Mouse (Mus musculus) hindbrain, embryonic 14.5 days (tissue): ENCODE measurements at regions not wholly inside any gene's neighbourhood (a gene's known extent, or its start where the extent isn't known, plus 50 kb on each side); places are given as distances from the start of the nearest gene placed in this dataset.

Experiments used
- ATAC-seq: fragments of 200-750 bp; cut with Nextera tagmentation; 2 replicates; pipeline ENCODE4 v1.8.0; 2017; ENCODE audit warnings: moderate number of reproducible peaks, mild to moderate bottlenecking, moderate TSS enrichment, moderate library complexity; ENCODE audit not compliant: low FRiP score
- DNase-seq: peaks from one replicate; pipeline ENCODE4 v3.0.0-alpha.2; 2015; ENCODE audit warnings: low spot score
- H3K27ac ChIP-seq: fragments of 300-500 bp; sonication (generic); 2 replicates; pipeline ENCODE4 v1.5.1; 2014; ENCODE audit warnings: mild to moderate bottlenecking, moderate library complexity
- H3K27me3 ChIP-seq: fragments of 300-500 bp; sonication (generic); 2 replicates; pipeline ENCODE4 v1.6.1; 2014; ENCODE audit warnings: mild to moderate bottlenecking, low read length, mixed read lengths; ENCODE audit not compliant: control insufficient read depth, insufficient read depth
- H3K36me3 ChIP-seq: fragments of 300-500 bp; sonication (generic); replicated peaks from 2 replicates; pipeline ENCODE4 v1.6.1; 2014; ENCODE audit not compliant: control insufficient read depth, insufficient read depth
- H3K4me1 ChIP-seq: fragments of 300-500 bp; sonication (generic); replicated peaks from 2 replicates; pipeline ENCODE4 v1.6.1; 2014; ENCODE audit warnings: antibody characterized with exemption, low read length, mixed read lengths; ENCODE audit not compliant: control insufficient read depth, insufficient read depth
- H3K4me2 ChIP-seq: fragments of 300-500 bp; sonication (generic); replicated peaks from 2 replicates; pipeline ENCODE4 v1.6.1; 2014; ENCODE audit warnings: mild to moderate bottlenecking, moderate library complexity
- H3K4me3 ChIP-seq: fragments of 300-500 bp; sonication (generic); replicated peaks from 2 replicates; pipeline ENCODE4 v1.5.1; 2014; ENCODE audit warnings: mild to moderate bottlenecking, low read length
- H3K9ac ChIP-seq: fragments of 300-500 bp; sonication (generic); 2 replicates; pipeline ENCODE4 v1.6.1; 2014
- H3K9me3 ChIP-seq: fragments of 300-500 bp; sonication (generic); 2 replicates; pipeline ENCODE4 v1.6.1; 2016; ENCODE audit warnings: low read length; ENCODE audit not compliant: control insufficient read depth
- WGBS: fragments of 180-500 bp; shearing (Covaris S2); extraction: QIAGEN DNeasy Blood & Tissue Kit; methylation state at CpG from one replicate; pipeline ENCODE4 v1.1.7; 2014; 5-methylcytosine and 5-hydroxymethylcytosine counted together

- Histone ChIP-seq H3K4me3 (no peak overlapping the region), H3K27ac (no peak overlapping the region), H3K9ac (no peak overlapping the region), H3K9me3 (no peaks in the 10 kb centered on the region), H3K27me3 (no peaks in the 10 kb centered on the region), H3K4me2 (no peak overlapping the region), H3K36me3 (no peaks in the 10 kb centered on the region), H3K4me1 (no peaks in the 10 kb centered on the region)
- ATAC-seq (no peak), DNase-seq (no peak)
- WGBS: 58% methylated on average over 4 of the region's 4 CpGs
Measured at GRCm38 (mm10) chr10:21672171-21672570, 79.2 kb downstream of the 1700020N01Rik start.

- ATAC-seq (no peak), DNase-seq (no peak)
- Histone ChIP-seq H3K4me2 (no peak overlapping the region), H3K27ac (no peak overlapping the region), H3K4me1 (no peaks in the 10 kb centered on the region), H3K9me3 (no peaks in the 10 kb centered on the region), H3K4me3 (no peak overlapping the region), H3K27me3 (no peaks in the 10 kb centered on the region), H3K36me3 (no peaks in the 10 kb centered on the region), H3K9ac (no peak overlapping the region)
- 70% methylated on average over 5 of the region's 5 CpGs for WGBS
Measured at GRCm38 (mm10) chr10:21672666-21673065, 79.7 kb downstream of the 1700020N01Rik start.

GRCm38 (mm10) chr10:21673831-21674230, 80.9 kb downstream of the 1700020N01Rik start:
- Histone ChIP-seq H3K4me3 (no peak overlapping the region), H3K27me3 (no peaks in the 10 kb centered on the region), H3K9me3 (no peaks in the 10 kb centered on the region), H3K27ac (no peak overlapping the region), H3K9ac (no peak overlapping the region), H3K4me1 (no peaks in the 10 kb centered on the region), H3K36me3 (no peaks in the 10 kb centered on the region), H3K4me2 (no peak overlapping the region)
- WGBS: 73% methylated on average over 1 of the region's 1 CpGs
- DNase-seq: no peak
- no peak for ATAC-seq

- ATAC-seq: no peak
- H3K36me3 ChIP-seq: no peaks in the 10 kb centered on the region
- H3K9me3 ChIP-seq: no peaks in the 10 kb centered on the region
- H3K4me2 ChIP-seq: no peak overlapping the region
- H3K4me3 ChIP-seq: no peak overlapping the region
- H3K27ac ChIP-seq: no peak overlapping the region
- DNase-seq: no peak
- H3K27me3 ChIP-seq: no peaks in the 10 kb centered on the region
- no peaks in the 10 kb centered on the region for H3K4me1 ChIP-seq
- 97% methylated on average over 14 of the region's 14 CpGs for WGBS
- no peak overlapping the region for H3K9ac ChIP-seq
Measured at GRCm38 (mm10) chr10:21675786-21676185, 82.8 kb downstream of the 1700020N01Rik start.

- Histone ChIP-seq H3K4me3 (no peak overlapping the region), H3K36me3 (no peaks in the 10 kb centered on the region), H3K4me2 (no peak overlapping the region), H3K9ac (no peak overlapping the region), H3K27me3 (no peaks in the 10 kb centered on the region), H3K4me1 (no peaks in the 10 kb centered on the region), H3K9me3 (no peaks in the 10 kb centered on the region), H3K27ac (no peak overlapping the region)
- DNase-seq: no peak
- 95% methylated on average over 9 of the region's 9 CpGs for WGBS
- no peak for ATAC-seq
Measured at GRCm38 (mm10) chr10:21677911-21678310, 85.0 kb downstream of the 1700020N01Rik start.

GRCm38 (mm10) chr10:21678372-21678771, 85.4 kb downstream of the 1700020N01Rik start:
- 93% methylated on average over 6 of the region's 6 CpGs for WGBS
- Histone ChIP-seq H3K4me2 (no peak overlapping the region), H3K27ac (no peak overlapping the region), H3K4me3 (no peak overlapping the region), H3K27me3 (no peaks in the 10 kb centered on the region), H3K9me3 (no peaks in the 10 kb centered on the region), H3K9ac (no peak overlapping the region), H3K36me3 (no peaks in the 10 kb centered on the region), H3K4me1 (no peaks in the 10 kb centered on the region)
- no peak for DNase-seq
- ATAC-seq: no peak

GRCm38 (mm10) chr10:21678811-21679451, 86.0 kb downstream of the 1700020N01Rik start:
- no peak for DNase-seq
- 51% methylated on average over 10 of the region's 10 CpGs for WGBS
- Histone ChIP-seq H3K36me3 (no peaks in the 10 kb centered on the region), H3K27me3 (no peaks in the 10 kb centered on the region), H3K9ac (no peak overlapping the region), H3K4me2 (no peak overlapping the region), H3K4me1 (no peaks in the 10 kb centered on the region), H3K27ac (no peak overlapping the region), H3K9me3 (no peaks in the 10 kb centered on the region), H3K4me3 (no peak overlapping the region)
- no peak for ATAC-seq

- Histone ChIP-seq H3K27ac (no peak overlapping the region), H3K27me3 (no peaks in the 10 kb centered on the region), H3K9me3 (no peaks in the 10 kb centered on the region), H3K36me3 (no peaks in the 10 kb centered on the region), H3K4me3 (no peak overlapping the region), H3K9ac (no peak overlapping the region), H3K4me2 (no peak overlapping the region), H3K4me1 (0 out of 2 replicates have a peak, but pooled peaks cover 7% of the 10 kb centered on the region)
- 26% methylated on average over 4 of the region's 4 CpGs for WGBS
- DNase-seq (no peak), ATAC-seq (peak; percentile 80)
Measured at GRCm38 (mm10) chr10:21680789-21681188, 87.8 kb downstream of the 1700020N01Rik start.

GRCm38 (mm10) chr10:21684286-21685013, 91.5 kb downstream of the 1700020N01Rik start:
- H3K9ac ChIP-seq: no peak overlapping the region
- no peak overlapping the region for H3K27ac ChIP-seq
- DNase-seq (no peak), ATAC-seq (no peak)
- no peak overlapping the region for H3K4me2 ChIP-seq
- H3K9me3 ChIP-seq: no peaks in the 10 kb centered on the region
- no peaks in the 10 kb centered on the region for H3K36me3 ChIP-seq
- no peak overlapping the region for H3K4me3 ChIP-seq
- no peaks in the 10 kb centered on the region for H3K27me3 ChIP-seq
- WGBS: 47% methylated on average over 9 of the region's 9 CpGs
- H3K4me1 ChIP-seq: 0 out of 2 replicates have a peak, but pooled peaks cover 7% of the 10 kb centered on the region
